Mouse (Mus musculus): ENCODE data around the gene Ebpl. TPM values are rescaled to one million over a fixed set of nuclear protein-coding genes. Genes with fewer than 3 reads are reported as not detected.

The Ebpl gene
- polyA plus RNA-seq, 1 experiment = 10.8 TPM

GRCm38 (mm10) chr14:61290664-61291063 lies 69.6 kb downstream of the Ebpl start:
- no peak overlapping the region for H3K4me3 ChIP-seq (ENCODE audit: low read depth, low read length)
- no peak overlapping the region for H3K9ac ChIP-seq (ENCODE audit: low read depth, poor library complexity, severe bottlenecking)
- H3K4me1 ChIP-seq (ENCODE audit: control insufficient read depth, insufficient read depth, low read length) = no peaks in the 10 kb centered on the region
- H3K27me3 ChIP-seq (ENCODE audit: control insufficient read depth, insufficient read depth, low read length, poor library complexity, severe bottlenecking) = no peaks in the 10 kb centered on the region
- no peaks in the 10 kb centered on the region for H3K36me3 ChIP-seq (ENCODE audit: control insufficient read depth, insufficient read depth, low read length, poor library complexity, severe bottlenecking)
- H3K9me3 ChIP-seq (replicated peaks; ENCODE audit: control insufficient read depth, insufficient read depth, low read length, poor library complexity, severe bottlenecking) = no peaks in the 10 kb centered on the region
- no peak for TF ChIP-seq CTCF (IDR thresholded peaks at IDR 0.05; ENCODE audit: low read depth, low read length)
- TF ChIP-seq EP300 (IDR thresholded peaks at IDR 0.05; ENCODE audit: insufficient read depth, low read depth, low read length) = no peak
- no peak for TF ChIP-seq POLR2A (IDR thresholded peaks at IDR 0.05; ENCODE audit: insufficient read depth, low read length)
- H3K27ac ChIP-seq (ENCODE audit: insufficient read depth, low read length) = no peak overlapping the region

- H3K27me3 ChIP-seq (ENCODE audit: control insufficient read depth, insufficient read depth, low read length, poor library complexity, severe bottlenecking) = no peaks in the 10 kb centered on the region
- H3K9me3 ChIP-seq (replicated peaks; ENCODE audit: control insufficient read depth, insufficient read depth, low read length, poor library complexity, severe bottlenecking) = peaks cover 4% of the 10 kb centered on the region; the same call in 1 of the 2 replicates
- no peak overlapping the region for H3K9ac ChIP-seq (ENCODE audit: low read depth, poor library complexity, severe bottlenecking)
- TF ChIP-seq POLR2A (IDR thresholded peaks at IDR 0.05; ENCODE audit: insufficient read depth, low read length) (no peak), EP300 (IDR thresholded peaks at IDR 0.05; ENCODE audit: insufficient read depth, low read depth, low read length) (no peak), CTCF (IDR thresholded peaks at IDR 0.05; ENCODE audit: low read depth, low read length) (no peak)
- H3K27ac ChIP-seq (ENCODE audit: insufficient read depth, low read length) = no peak overlapping the region
- no peak overlapping the region for H3K4me3 ChIP-seq (ENCODE audit: low read depth, low read length)
- H3K36me3 ChIP-seq (ENCODE audit: control insufficient read depth, insufficient read depth, low read length, poor library complexity, severe bottlenecking) = no peaks in the 10 kb centered on the region
- H3K4me1 ChIP-seq (ENCODE audit: control insufficient read depth, insufficient read depth, low read length) = no peaks in the 10 kb centered on the region
Observed at GRCm38 (mm10) chr14:61288606-61289286, 71.5 kb downstream of the Ebpl start.

Other genes with a start within 250 kb of the Ebpl start
- gene Sacs, start 222.0 kb downstream of the Ebpl start, polyA plus RNA-seq (2011; ENCODE audit: insufficient read depth, insufficient read length, low read depth, missing spikeins) = 11.5 and 13.3 TPM in 2 replicates
- gene Sgcg, start 101.9 kb downstream of the Ebpl start, polyA plus RNA-seq (2011; ENCODE audit: insufficient read depth, insufficient read length, low read depth, missing spikeins) = not detected in 2 replicates
- gene Arl11, start 50.7 kb downstream of the Ebpl start, polyA plus RNA-seq (2011; ENCODE audit: insufficient read depth, insufficient read length, low read depth, missing spikeins) = not detected in 2 replicates
- 120 and 129 TPM in 2 replicates for gene Kpna3, start 79.4 kb upstream of the Ebpl start, polyA plus RNA-seq (2011; ENCODE audit: insufficient read depth, insufficient read length, low read depth, missing spikeins)
- gene Spryd7, start 196.4 kb upstream of the Ebpl start, polyA plus RNA-seq (2011; ENCODE audit: insufficient read depth, insufficient read length, low read depth, missing spikeins) = 16.2 and 17.7 TPM in 2 replicates
- 48.2 and 54.6 TPM in 2 replicates for gene Trim13, start 237.8 kb upstream of the Ebpl start, polyA plus RNA-seq (2011; ENCODE audit: insufficient read depth, insufficient read length, low read depth, missing spikeins)
- gene Kcnrg, start 247.0 kb upstream of the Ebpl start, polyA plus RNA-seq (2011; ENCODE audit: insufficient read depth, insufficient read length, low read depth, missing spikeins) = 0.57 TPM in 1 of 2 replicates, not detected in the other

All from ES-Bruce4 (cell line).